Mouse (Mus musculus) midbrain, embryonic 10.5 days (tissue): ENCODE measurements around the gene Adgrv1. TPM values are rescaled to one million over a fixed set of nuclear protein-coding genes. Genes with fewer than 3 reads are reported as not detected.
"Not testable (repeated sequence)": the region's sequence is repeated elsewhere in the genome, so short reads cannot be mapped to it uniquely, and the experiment has no call there.

Experiments used
- DNase-seq: peaks from one replicate; pipeline ENCODE4 v3.0.0-alpha.2; 2017; ENCODE audit warnings: low spot score
- H3K27ac ChIP-seq: fragments of 300-500 bp; sonication (generic); replicated peaks from 2 replicates; pipeline ENCODE4 v1.5.1; 2016; ENCODE audit warnings: mild to moderate bottlenecking
- H3K27me3 ChIP-seq: fragments of 300-500 bp; sonication (generic); 2 replicates; pipeline ENCODE4 v1.6.1; 2016; ENCODE audit warnings: low read depth, mild to moderate bottlenecking; ENCODE audit not compliant: poor library complexity, severe bottlenecking
- H3K36me3 ChIP-seq: fragments of 300-500 bp; sonication (generic); 2 replicates; pipeline ENCODE4 v1.6.1; 2016; ENCODE audit warnings: mild to moderate bottlenecking, moderate library complexity
- H3K4me1 ChIP-seq: fragments of 300-500 bp; sonication (generic); 2 replicates; pipeline ENCODE4 v1.6.1; 2016
- H3K4me3 ChIP-seq: fragments of 300-500 bp; sonication (generic); 2 replicates; pipeline ENCODE4 v1.5.1; 2016; ENCODE audit warnings: mild to moderate bottlenecking, moderate library complexity
- H3K9me3 ChIP-seq: fragments of 300-500 bp; sonication (generic); replicated peaks from 2 replicates; pipeline ENCODE4 v1.6.1; 2016; ENCODE audit warnings: mild to moderate bottlenecking
- WGBS: fragments of 180-500 bp; shearing (Covaris S2); methylation state at CpG from one replicate; pipeline ENCODE4 v1.1.7; 2016; 5-methylcytosine and 5-hydroxymethylcytosine counted together
- polyA plus RNA-seq: library from polyadenylated mRNA; unstranded; fragments of >200 nt; fragmentation: Nextera tagmentation; extraction: Ambion mirVana; gene quantifications from 2 replicates; pipeline ENCODE4 v1.2.1, GENCODE M21; 2016

Adgrv1 gene
- polyA plus RNA-seq, 1 experiment from 2014 or later, result 47.3 TPM

DNA sequence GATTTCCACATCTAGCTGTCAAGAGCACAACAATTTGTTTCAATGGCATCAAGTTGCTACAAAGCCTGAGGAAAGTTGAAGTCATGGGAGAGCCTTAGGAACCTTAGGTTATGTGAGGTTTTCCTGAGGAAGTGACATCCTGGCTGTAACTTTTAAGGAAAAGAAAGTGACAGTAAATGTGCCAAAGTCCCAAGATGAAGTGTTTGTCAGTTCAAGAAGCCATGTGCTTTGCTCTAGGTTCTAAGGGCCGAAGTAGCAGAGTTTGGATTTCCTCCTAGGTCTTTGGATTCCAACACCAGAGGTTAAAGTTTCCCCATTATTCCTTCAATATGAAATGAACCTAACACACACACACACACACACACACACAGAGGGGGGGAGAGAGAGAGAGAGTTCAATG lies 332.1 kb downstream of the Adgrv1 start:
- Histone ChIP-seq H3K27ac (no peak overlapping the region), H3K36me3 (peaks cover 3% of the 10 kb centered on the region; the same call in 1 of the 2 replicates), H3K27me3 (no peaks in the 10 kb centered on the region), H3K9me3 (no peaks in the 10 kb centered on the region), H3K4me3 (no peak overlapping the region), H3K4me1 (no peaks in the 10 kb centered on the region)
- no peak for DNase-seq
- WGBS, result 94% methylated on average over 1 of the region's 1 CpGs

GRCm38 (mm10) chr13:81294106-81294505 lies 338.8 kb downstream of the Adgrv1 start:
- Histone ChIP-seq H3K4me1 (no peaks in the 10 kb centered on the region), H3K36me3 (peaks cover 13% of the 10 kb centered on the region), H3K4me3 (no peak overlapping the region), H3K27me3 (no peaks in the 10 kb centered on the region), H3K9me3 (no peaks in the 10 kb centered on the region), H3K27ac (no peak overlapping the region)
- WGBS, result 86% methylated on average over 1 of the region's 1 CpGs
- no peak for DNase-seq

- no peak for DNase-seq
- no peak overlapping the region for H3K4me3 ChIP-seq
- peaks cover 32% of the 10 kb centered on the region for H3K36me3 ChIP-seq
- WGBS, result 86% methylated on average over 6 of the region's 6 CpGs
- no peaks in the 10 kb centered on the region for H3K27me3 ChIP-seq
- no peaks in the 10 kb centered on the region for H3K9me3 ChIP-seq
- H3K4me1 ChIP-seq, result no peaks in the 10 kb centered on the region
- H3K27ac ChIP-seq, result no peak overlapping the region
Measured at GRCm38 (mm10) chr13:81282193-81282592, 350.8 kb downstream of the Adgrv1 start.

DNA sequence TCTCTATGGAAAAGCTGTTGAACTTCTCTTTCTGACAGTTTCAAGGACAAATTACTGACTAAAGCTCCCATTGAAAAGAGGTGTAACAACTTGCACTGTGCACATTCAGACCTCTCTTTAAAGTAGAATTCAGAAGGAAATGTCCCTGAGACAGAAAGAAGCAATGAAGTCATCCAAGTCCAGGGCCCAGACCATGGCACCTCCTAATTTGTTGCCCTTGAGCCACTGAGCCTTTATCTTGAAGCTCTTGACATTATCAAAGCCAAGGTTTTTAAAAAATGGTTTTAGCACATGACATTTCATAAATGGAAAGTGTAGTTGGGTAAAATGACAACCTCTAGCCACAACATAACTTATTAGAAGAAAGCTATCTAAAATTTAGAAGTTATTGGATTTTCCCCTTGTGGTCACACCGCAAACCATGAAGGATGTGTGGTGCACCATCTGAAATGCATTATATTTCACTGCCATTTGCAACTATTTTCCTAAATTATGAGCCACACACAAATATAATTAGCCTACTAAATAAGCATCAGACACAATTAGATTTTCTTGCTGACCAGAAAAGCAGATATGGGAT lies 352.2 kb downstream of the Adgrv1 start:
- no peak for DNase-seq
- no peaks in the 10 kb centered on the region for H3K4me1 ChIP-seq
- peaks cover 30% of the 10 kb centered on the region for H3K36me3 ChIP-seq
- H3K9me3 ChIP-seq, result no peaks in the 10 kb centered on the region
- H3K4me3 ChIP-seq, result no peak overlapping the region
- no peak overlapping the region for H3K27ac ChIP-seq
- 97% methylated on average over 1 of the region's 1 CpGs for WGBS
- no peaks in the 10 kb centered on the region for H3K27me3 ChIP-seq

DNA sequence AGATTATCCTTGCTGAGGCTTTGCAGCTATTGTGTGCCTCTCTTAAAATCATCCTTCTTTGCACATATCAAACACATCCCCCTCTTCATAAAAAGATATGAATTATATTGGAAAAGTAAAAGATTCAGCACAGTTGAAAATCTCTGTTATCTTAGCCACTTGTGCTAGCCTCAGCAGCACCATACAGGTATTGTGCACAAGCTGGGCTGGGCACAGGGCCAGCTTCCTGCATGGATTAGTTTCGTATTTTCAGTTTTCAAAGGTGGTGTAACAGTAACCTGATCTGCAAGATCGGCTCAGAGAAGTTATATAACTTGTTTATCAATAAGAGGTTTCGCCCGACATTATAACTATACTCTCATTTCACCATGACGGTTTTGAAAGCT lies 353.6 kb downstream of the Adgrv1 start:
- WGBS, result 88% methylated on average over 5 of the region's 5 CpGs

GRCm38 (mm10) chr13:81278669-81279350 lies 354.1 kb downstream of the Adgrv1 start:
- H3K9me3 ChIP-seq, result no peaks in the 10 kb centered on the region
- H3K4me3 ChIP-seq, result no peak overlapping the region
- no peaks in the 10 kb centered on the region for H3K27me3 ChIP-seq
- 69% methylated on average over 2 of the region's 2 CpGs for WGBS
- no peak overlapping the region for H3K27ac ChIP-seq
- DNase-seq, result no peak
- H3K4me1 ChIP-seq, result no peaks in the 10 kb centered on the region
- peaks cover 30% of the 10 kb centered on the region for H3K36me3 ChIP-seq

More for the DNA sequence above, 353.6 kb downstream of the Adgrv1 start:
- peaks cover 30% of the 10 kb centered on the region for H3K36me3 ChIP-seq
- H3K27me3 ChIP-seq, result no peaks in the 10 kb centered on the region
- no peak overlapping the region for H3K27ac ChIP-seq
- no peak for DNase-seq
- H3K9me3 ChIP-seq, result no peaks in the 10 kb centered on the region
- no peaks in the 10 kb centered on the region for H3K4me1 ChIP-seq
- no peak overlapping the region for H3K4me3 ChIP-seq

- Histone ChIP-seq H3K27me3 (no peaks in the 10 kb centered on the region), H3K36me3 (peaks cover 18% of the 10 kb centered on the region), H3K4me1 (no peaks in the 10 kb centered on the region), H3K27ac (no peak overlapping the region), H3K4me3 (no peak overlapping the region), H3K9me3 (no peaks in the 10 kb centered on the region)
- 96% methylated on average over 1 of the region's 1 CpGs for WGBS
- DNase-seq, result no peak
Measured at GRCm38 (mm10) chr13:81273837-81274236, 359.1 kb downstream of the Adgrv1 start.

DNA sequence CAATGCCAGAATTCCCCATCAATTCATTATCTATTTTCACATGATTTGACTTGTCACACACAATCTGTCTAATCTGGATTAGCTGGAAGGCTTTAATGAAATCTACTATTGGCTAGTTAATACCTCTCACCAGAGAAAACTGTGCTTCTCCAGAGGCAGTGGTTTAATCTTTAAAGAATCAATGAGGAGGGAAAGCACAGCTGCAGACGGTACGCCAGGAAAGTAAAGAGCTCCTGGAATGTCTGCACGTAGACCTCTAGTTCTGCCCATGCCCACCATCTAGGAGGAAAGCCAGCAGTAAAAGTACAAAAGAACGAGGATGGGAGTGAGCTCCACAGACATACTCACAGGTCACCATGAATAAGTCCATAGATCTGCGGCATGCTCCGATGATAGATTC lies 362.6 kb downstream of the Adgrv1 start:
- Histone ChIP-seq H3K36me3 (peaks cover 22% of the 10 kb centered on the region), H3K4me1 (no peaks in the 10 kb centered on the region), H3K27ac (no peak overlapping the region), H3K27me3 (no peaks in the 10 kb centered on the region), H3K9me3 (no peaks in the 10 kb centered on the region), H3K4me3 (no peak overlapping the region)
- no peak for DNase-seq
- WGBS, result 70% methylated on average over 6 of the region's 6 CpGs

DNA sequence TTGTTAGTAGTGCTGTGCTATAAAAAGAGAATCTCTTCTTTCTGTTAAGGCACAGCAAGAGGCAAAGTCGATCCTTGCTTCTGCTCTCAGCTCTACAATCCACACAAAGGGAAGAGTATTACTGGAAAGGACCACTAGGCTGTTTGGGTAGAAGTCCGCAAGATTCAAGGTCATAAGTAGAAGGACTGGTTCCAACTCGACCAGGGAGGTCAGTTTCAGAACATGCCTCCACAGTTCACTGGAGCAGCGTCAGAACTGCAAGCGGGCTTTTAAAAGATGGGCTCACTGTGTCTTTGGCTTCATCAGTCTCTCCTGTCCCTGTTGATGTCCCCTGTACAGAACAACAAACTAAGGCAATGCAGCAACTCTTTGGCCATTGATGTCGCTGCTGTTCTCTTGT lies 363.9 kb downstream of the Adgrv1 start:
- Histone ChIP-seq H3K27ac (no peak overlapping the region), H3K9me3 (no peaks in the 10 kb centered on the region), H3K36me3 (peaks cover 22% of the 10 kb centered on the region), H3K27me3 (no peaks in the 10 kb centered on the region), H3K4me1 (no peaks in the 10 kb centered on the region), H3K4me3 (no peak overlapping the region)
- DNase-seq, result no peak
- 84% methylated on average over 6 of the region's 6 CpGs for WGBS

DNA sequence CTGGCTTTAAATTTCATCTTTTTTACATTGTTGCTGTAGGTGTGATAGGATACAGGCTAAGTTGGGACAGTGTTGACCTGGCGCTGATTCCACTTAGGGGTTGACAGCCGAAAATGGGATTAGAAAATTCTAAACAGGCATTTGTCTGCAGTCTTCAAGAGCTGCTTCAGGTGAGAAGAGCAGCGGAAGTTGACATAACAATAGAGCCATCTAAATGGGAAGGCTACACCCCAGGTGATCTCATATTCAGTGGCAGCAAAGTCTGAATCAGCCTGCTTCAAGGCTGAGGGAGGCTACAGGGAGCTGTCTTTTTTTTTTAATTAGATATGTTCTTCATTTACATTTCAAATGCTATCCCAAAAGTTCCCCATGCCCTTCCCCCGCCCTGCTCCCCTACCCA lies 365.5 kb downstream of the Adgrv1 start:
- not testable (repeated sequence) for H3K9me3 ChIP-seq, DNase-seq, H3K4me3 ChIP-seq, H3K27me3 ChIP-seq, H3K27ac ChIP-seq, H3K4me1 ChIP-seq
- peaks cover 22% of the 10 kb centered on the region for H3K36me3 ChIP-seq
- 77% methylated on average over 4 of the region's 4 CpGs for WGBS

GRCm38 (mm10) chr13:81264465-81264864 lies 368.5 kb downstream of the Adgrv1 start:
- 94% methylated on average over 1 of the region's 1 CpGs for WGBS
- DNase-seq, result no peak
- no peaks in the 10 kb centered on the region for H3K27me3 ChIP-seq
- H3K36me3 ChIP-seq, result peaks cover 10% of the 10 kb centered on the region
- no peak overlapping the region for H3K27ac ChIP-seq
- no peaks in the 10 kb centered on the region for H3K9me3 ChIP-seq
- no peaks in the 10 kb centered on the region for H3K4me1 ChIP-seq
- H3K4me3 ChIP-seq, result no peak overlapping the region

GRCm38 (mm10) chr13:81241181-81241580 lies 391.8 kb downstream of the Adgrv1 start:
- no peak overlapping the region for H3K4me3 ChIP-seq
- 89% methylated on average over 2 of the region's 2 CpGs for WGBS
- H3K27ac ChIP-seq, result no peak overlapping the region

GRCm38 (mm10) chr13:81239836-81240235 lies 393.1 kb downstream of the Adgrv1 start:
- WGBS, result 94% methylated on average over 10 of the region's 10 CpGs
- H3K36me3 ChIP-seq, result peaks cover 14% of the 10 kb centered on the region
- no peaks in the 10 kb centered on the region for H3K27me3 ChIP-seq
- H3K27ac ChIP-seq, result no peak overlapping the region
- DNase-seq, result no peak
- H3K4me1 ChIP-seq, result no peaks in the 10 kb centered on the region
- no peak overlapping the region for H3K4me3 ChIP-seq
- H3K9me3 ChIP-seq, result no peaks in the 10 kb centered on the region

More at GRCm38 (mm10) chr13:81241181-81241580, 391.8 kb downstream of the Adgrv1 start:
- Histone ChIP-seq H3K4me1 (no peaks in the 10 kb centered on the region), H3K27me3 (no peaks in the 10 kb centered on the region), H3K36me3 (peaks cover 14% of the 10 kb centered on the region), H3K9me3 (no peaks in the 10 kb centered on the region)
- no peak for DNase-seq
